Mouse (Mus musculus): ENCODE data around the gene Sytl3.

Gene Sytl3

GRCm38 (mm10) chr17:6733322-6733875 is 74.5 kb downstream of the Sytl3 start:
- in situ Hi-C loops (cut with MboI, MseI), result loop anchor here in 1 of 2 experiments (25.0 kb wide), 1 partner anchor 329 kb away; no protein-coding TSS in a partner anchor

- in situ Hi-C loops (cut with MboI, MseI), result loop anchor here in 1 of 2 experiments (25.0 kb wide), 1 partner anchor 327 kb away; no protein-coding TSS in a partner anchor
Observed at GRCm38 (mm10) chr17:6734746-6735441, 76.0 kb downstream of the Sytl3 start.

- in situ Hi-C loops (cut with MboI, MseI), result loop anchor here in 1 of 2 experiments (25.0 kb wide), 1 partner anchor 326 kb away; no protein-coding TSS in a partner anchor
Observed at GRCm38 (mm10) chr17:6736306-6737272, 77.7 kb downstream of the Sytl3 start.

GRCm38 (mm10) chr17:6737273-6737997 is 78.5 kb downstream of the Sytl3 start:
- in situ Hi-C loops (cut with MboI, MseI), result loop anchor here in 1 of 2 experiments (25.0 kb wide), 1 partner anchor 325 kb away; no protein-coding TSS in a partner anchor

GRCm38 (mm10) chr17:6738836-6739235 is 79.9 kb downstream of the Sytl3 start:
- in situ Hi-C loops (cut with MboI, MseI), result loop anchor here in 1 of 2 experiments (25.0 kb wide), 1 partner anchor 323 kb away; no protein-coding TSS in a partner anchor

GRCm38 (mm10) chr17:6739266-6739665 is 80.4 kb downstream of the Sytl3 start:
- in situ Hi-C loops (cut with MboI, MseI), result loop anchor here in 1 of 2 experiments (25.0 kb wide), 1 partner anchor 323 kb away; no protein-coding TSS in a partner anchor

GRCm38 (mm10) chr17:6739756-6740155 is 80.9 kb downstream of the Sytl3 start:
- in situ Hi-C loops (cut with MboI, MseI), result loop anchor here (10.0 to 25.0 kb wide), 2 partner anchors 323 to 1235 kb away; no protein-coding TSS in a partner anchor

- in situ Hi-C loops (cut with MboI, MseI), result loop anchor here (10.0 to 25.0 kb wide), 2 partner anchors 322 to 1234 kb away; no protein-coding TSS in a partner anchor
Observed at GRCm38 (mm10) chr17:6740331-6741170, 81.7 kb downstream of the Sytl3 start.

- in situ Hi-C loops (cut with MboI, MseI), result loop anchor here (10.0 to 25.0 kb wide), 2 partner anchors 321 to 1234 kb away; no protein-coding TSS in a partner anchor
Observed at GRCm38 (mm10) chr17:6741271-6741670, 82.4 kb downstream of the Sytl3 start.

- in situ Hi-C loops (cut with MboI, MseI), result loop anchor here (10.0 to 25.0 kb wide), 2 partner anchors 320 to 1232 kb away; no protein-coding TSS in a partner anchor
Observed at GRCm38 (mm10) chr17:6742083-6743038, 83.5 kb downstream of the Sytl3 start.

GRCm38 (mm10) chr17:6743039-6743575 is 84.2 kb downstream of the Sytl3 start:
- in situ Hi-C loops (cut with MboI, MseI), result loop anchor here (10.0 to 25.0 kb wide), 2 partner anchors 319 to 1232 kb away; no protein-coding TSS in a partner anchor

GRCm38 (mm10) chr17:6743787-6744239 is 84.9 kb downstream of the Sytl3 start:
- in situ Hi-C loops (cut with MboI, MseI), result loop anchor here (10.0 to 25.0 kb wide), 2 partner anchors 318 to 1231 kb away; no protein-coding TSS in a partner anchor

- in situ Hi-C loops (cut with MboI, MseI), result loop anchor here (10.0 to 25.0 kb wide), 2 partner anchors 318 to 1230 kb away; no protein-coding TSS in a partner anchor
Observed at GRCm38 (mm10) chr17:6744366-6744765, 85.5 kb downstream of the Sytl3 start.

- in situ Hi-C loops (cut with MboI, MseI), result loop anchor here (10.0 to 25.0 kb wide), 2 partner anchors 317 to 1230 kb away; no protein-coding TSS in a partner anchor
Observed at GRCm38 (mm10) chr17:6744871-6745270, 86.0 kb downstream of the Sytl3 start.

- in situ Hi-C loops (cut with MboI, MseI), result loop anchor here (10.0 to 25.0 kb wide), 2 partner anchors 317 to 1229 kb away; no protein-coding TSS in a partner anchor
Observed at GRCm38 (mm10) chr17:6745503-6745902, 86.6 kb downstream of the Sytl3 start.

GRCm38 (mm10) chr17:6745975-6746374 is 87.1 kb downstream of the Sytl3 start:
- in situ Hi-C loops (cut with MboI, MseI), result loop anchor here (10.0 to 25.0 kb wide), 2 partner anchors 316 to 1229 kb away; no protein-coding TSS in a partner anchor

Data from T-helper 17 cell (primary cell).